Mouse (Mus musculus) stomach, embryonic 15.5 days (tissue): ENCODE data around the gene Clns1a. TPM values are rescaled to one million over a fixed set of nuclear protein-coding genes. Genes with fewer than 3 reads are reported as not detected.
A peak's percentile ranks its signal among the peaks of the same experiment; 100 is the strongest.

ENCODE experiments used
- ATAC-seq: fragments of 200-750 bp; cut with Nextera tagmentation; 2 replicates; pipeline ENCODE4 v1.8.0; 2017; ENCODE audit warnings: low read depth, moderate number of reproducible peaks, moderate TSS enrichment; ENCODE audit not compliant: insufficient read depth, low FRiP score
- H3K27ac ChIP-seq: fragments of 300-500 bp; sonication (generic); 2 replicates; pipeline ENCODE4 v1.5.1; 2015; ENCODE audit warnings: mild to moderate bottlenecking, inconsistent platforms
- H3K27me3 ChIP-seq: fragments of 300-500 bp; sonication (generic); replicated peaks from 2 replicates; pipeline ENCODE4 v1.6.1; 2015; ENCODE audit warnings: inconsistent platforms
- H3K36me3 ChIP-seq: fragments of 300-500 bp; sonication (generic); 2 replicates; pipeline ENCODE4 v1.6.1; 2015; ENCODE audit warnings: inconsistent platforms
- H3K4me1 ChIP-seq: fragments of 300-500 bp; sonication (generic); 2 replicates; pipeline ENCODE4 v1.6.1; 2015; ENCODE audit warnings: inconsistent platforms
- H3K4me2 ChIP-seq: fragments of 300-500 bp; sonication (generic); 2 replicates; pipeline ENCODE4 v1.6.1; 2015; ENCODE audit warnings: mild to moderate bottlenecking, inconsistent platforms
- H3K4me3 ChIP-seq: fragments of 300-500 bp; sonication (generic); replicated peaks from 2 replicates; pipeline ENCODE4 v1.5.1; 2015; ENCODE audit warnings: inconsistent platforms
- H3K9ac ChIP-seq: fragments of 300-500 bp; sonication (generic); 2 replicates; pipeline ENCODE4 v1.6.1; 2015; ENCODE audit warnings: inconsistent platforms
- H3K9me3 ChIP-seq: fragments of 300-500 bp; sonication (generic); 2 replicates; pipeline ENCODE4 v1.6.1; 2016; ENCODE audit warnings: inconsistent platforms
- WGBS: fragments of 180-500 bp; shearing (Covaris S2); methylation state at CpG from one replicate; pipeline ENCODE4 v1.1.7; 2015; 5-methylcytosine and 5-hydroxymethylcytosine counted together
- polyA plus RNA-seq: library from polyadenylated mRNA; unstranded; fragments of >200 nt; fragmentation: Nextera tagmentation; extraction: Ambion mirVana; gene quantifications from 2 replicates; pipeline ENCODE4 v1.2.1, GENCODE M21; 2015

The Clns1a gene
- polyA plus RNA-seq, 1 experiment from 2014 or later, result 152 TPM

DNA sequence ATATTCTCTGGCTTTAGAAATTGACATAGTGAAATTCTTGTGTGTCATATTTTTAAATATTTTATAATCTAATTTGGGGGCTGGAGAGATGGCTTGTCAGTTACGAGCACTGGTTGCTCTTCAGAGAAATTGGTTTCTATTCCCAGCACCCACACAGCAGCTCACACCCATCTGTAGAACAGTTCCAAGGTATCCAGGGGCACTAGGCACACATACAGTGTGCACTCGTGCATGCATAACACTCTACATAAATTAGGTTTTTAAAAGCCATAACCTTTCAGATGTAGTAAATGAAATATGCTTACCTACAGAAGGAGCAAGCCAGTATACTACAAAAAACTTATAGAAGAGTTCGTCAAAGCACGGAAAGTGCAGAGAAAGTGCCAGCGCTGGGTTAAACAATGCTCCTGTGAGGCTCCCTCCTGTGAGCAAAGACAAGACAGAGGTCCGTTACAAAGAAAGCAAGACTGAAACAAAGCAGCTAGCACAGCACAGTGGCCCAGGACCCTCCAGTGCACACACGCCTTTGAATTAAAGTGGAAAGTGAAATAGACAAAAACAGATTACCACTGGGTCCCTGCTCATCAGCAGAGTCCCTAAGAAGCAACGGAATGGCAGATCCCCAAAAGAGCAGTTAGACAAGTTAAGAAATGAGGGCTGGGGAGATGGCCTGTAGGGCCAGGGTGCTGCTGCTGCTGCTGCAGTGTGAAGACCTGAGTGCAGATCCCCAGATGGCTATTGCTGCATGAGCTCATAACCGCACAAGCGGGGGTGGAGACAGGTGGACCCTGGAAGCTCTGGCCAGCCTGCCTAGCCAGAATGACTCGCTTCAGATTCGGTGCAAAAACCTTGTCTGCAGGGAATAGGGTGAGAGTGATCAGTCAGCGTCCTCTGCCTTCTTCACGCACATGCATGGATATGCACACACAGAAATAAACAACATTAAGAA is 32.5 kb downstream of the Clns1a start:
- no peaks in the 10 kb centered on the region; the same call in 1 of the 2 replicates for H3K36me3 ChIP-seq
- H3K4me3 ChIP-seq, result no peak overlapping the region
- WGBS, result 74% methylated on average over 14 of the region's 14 CpGs
- no peaks in the 10 kb centered on the region for H3K4me1 ChIP-seq
- no peak overlapping the region for H3K4me2 ChIP-seq
- H3K9me3 ChIP-seq, result no peaks in the 10 kb centered on the region
- H3K9ac ChIP-seq, result no peak overlapping the region
- H3K27me3 ChIP-seq, result no peaks in the 10 kb centered on the region
- H3K27ac ChIP-seq, result no peak overlapping the region
- ATAC-seq, result no peak

DNA sequence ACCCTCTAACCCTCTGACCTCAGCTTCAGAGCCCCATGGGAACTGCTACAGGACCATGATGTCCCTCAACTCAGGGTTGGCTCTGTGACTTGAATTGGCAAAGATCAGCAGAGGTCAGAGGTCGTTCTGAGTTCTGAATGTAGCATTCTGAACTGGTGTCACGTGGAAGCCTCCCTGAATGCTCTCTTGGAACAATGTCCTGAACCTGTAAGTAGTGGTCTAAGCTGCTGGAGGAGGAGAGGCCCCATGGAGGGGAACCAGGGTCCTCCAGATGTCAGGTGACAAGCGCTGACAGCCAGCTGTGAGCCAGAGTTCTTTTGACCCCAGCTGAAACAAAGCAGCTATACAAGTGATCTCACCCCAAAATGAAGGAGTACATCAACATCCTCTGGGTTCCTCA is 34.0 kb downstream of the Clns1a start:
- H3K36me3 ChIP-seq, result no peaks in the 10 kb centered on the region; the same call in 1 of the 2 replicates
- no peaks in the 10 kb centered on the region for H3K27me3 ChIP-seq
- no peak overlapping the region for H3K4me3 ChIP-seq
- no peak overlapping the region for H3K27ac ChIP-seq
- WGBS, result 76% methylated on average over 3 of the region's 3 CpGs
- no peak overlapping the region for H3K4me2 ChIP-seq
- H3K9ac ChIP-seq, result no peak overlapping the region
- H3K4me1 ChIP-seq, result no peaks in the 10 kb centered on the region
- ATAC-seq, result no peak
- H3K9me3 ChIP-seq, result no peaks in the 10 kb centered on the region

DNA sequence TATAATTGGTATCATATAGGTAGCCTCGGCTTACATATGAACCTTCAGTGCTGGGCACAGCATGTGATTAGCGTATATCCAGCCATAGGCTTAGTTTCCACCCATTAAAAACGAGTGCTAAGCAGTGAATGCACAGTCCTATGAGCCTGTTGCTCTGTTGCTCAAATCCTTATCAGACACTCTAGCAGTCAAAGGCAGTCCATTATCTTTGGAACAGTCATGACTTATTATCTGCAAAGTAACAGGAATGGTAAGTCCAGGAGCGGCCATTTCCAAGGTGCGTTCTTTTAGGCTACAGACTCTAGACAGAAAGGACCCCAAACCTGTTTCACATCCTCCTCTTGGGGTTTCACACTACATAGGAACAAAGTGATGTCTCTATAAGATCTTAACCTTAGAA is 37.2 kb downstream of the Clns1a start:
- Histone ChIP-seq H3K4me2 (no peak overlapping the region), H3K4me1 (no peaks in the 10 kb centered on the region), H3K9ac (no peak overlapping the region), H3K9me3 (no peaks in the 10 kb centered on the region), H3K4me3 (no peak overlapping the region), H3K36me3 (no peaks in the 10 kb centered on the region), H3K27me3 (no peaks in the 10 kb centered on the region), H3K27ac (no peak overlapping the region)
- ATAC-seq, result no peak
- 78% methylated on average over 5 of the region's 5 CpGs for WGBS

DNA sequence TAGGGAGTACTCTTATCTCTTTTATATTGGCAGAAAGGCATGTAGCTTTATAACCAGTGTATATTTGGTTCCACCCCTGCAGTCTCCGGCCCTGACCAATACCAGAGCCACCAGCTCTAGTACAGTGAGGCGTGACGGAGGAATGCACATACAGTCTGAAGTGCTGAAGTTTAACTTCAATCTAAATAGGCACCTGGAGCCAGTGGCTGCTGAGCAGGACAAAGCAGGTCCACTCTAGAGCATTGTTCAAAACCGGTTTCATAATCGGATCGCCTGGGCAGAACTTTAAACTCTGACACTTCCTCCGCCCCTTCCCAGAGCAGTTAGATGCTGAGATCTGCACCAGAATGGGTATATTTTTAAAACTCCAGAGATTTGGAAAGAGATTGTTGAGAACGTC is 38.6 kb downstream of the Clns1a start:
- no peaks in the 10 kb centered on the region for H3K36me3 ChIP-seq
- no peaks in the 10 kb centered on the region for H3K27me3 ChIP-seq
- H3K4me3 ChIP-seq, result no peak overlapping the region
- no peaks in the 10 kb centered on the region for H3K9me3 ChIP-seq
- no peak overlapping the region for H3K4me2 ChIP-seq
- H3K9ac ChIP-seq, result no peak overlapping the region
- WGBS, result 78% methylated on average over 8 of the region's 8 CpGs
- H3K4me1 ChIP-seq, result no peaks in the 10 kb centered on the region
- H3K27ac ChIP-seq, result no peak overlapping the region
- no peak for ATAC-seq

DNA sequence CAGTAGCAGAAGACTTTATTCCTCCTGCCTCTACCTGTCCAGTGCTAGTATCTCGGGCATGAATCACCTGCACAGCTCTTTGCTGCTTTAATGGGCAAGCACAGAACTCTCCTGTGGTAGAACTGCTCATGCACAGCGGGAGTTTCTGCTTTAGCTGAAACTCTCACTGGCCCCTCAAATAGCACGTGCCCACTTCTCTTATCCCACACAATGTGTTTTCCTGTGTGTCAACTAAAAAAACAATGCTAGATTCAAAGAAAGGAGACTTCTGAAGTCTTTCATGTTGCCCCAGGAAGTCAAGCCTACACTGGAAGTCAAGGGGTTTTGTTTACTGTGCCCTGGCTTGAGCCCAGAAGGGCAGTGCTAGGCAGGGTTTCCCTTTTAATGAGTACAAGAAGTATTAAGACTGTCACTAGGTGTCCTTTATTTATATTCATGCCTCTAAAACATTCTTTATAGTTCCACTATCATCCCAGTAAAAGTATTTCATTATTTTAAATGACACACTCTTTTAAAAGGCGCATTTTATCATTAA is 39.5 kb downstream of the Clns1a start:
- whole genome bisulfite sequencing, result 55% methylated on average over 4 of the region's 4 CpGs
- Histone ChIP-seq H3K27me3 (no peaks in the 10 kb centered on the region), H3K9me3 (no peaks in the 10 kb centered on the region), H3K4me1 (no peaks in the 10 kb centered on the region), H3K4me3 (no peak overlapping the region), H3K4me2 (0 out of 2 replicates have a peak overlapping the region, but pooled peaks have one; percentile 11), H3K36me3 (no peaks in the 10 kb centered on the region), H3K9ac (no peak overlapping the region), H3K27ac (no peak overlapping the region)
- no peak for ATAC-seq

DNA sequence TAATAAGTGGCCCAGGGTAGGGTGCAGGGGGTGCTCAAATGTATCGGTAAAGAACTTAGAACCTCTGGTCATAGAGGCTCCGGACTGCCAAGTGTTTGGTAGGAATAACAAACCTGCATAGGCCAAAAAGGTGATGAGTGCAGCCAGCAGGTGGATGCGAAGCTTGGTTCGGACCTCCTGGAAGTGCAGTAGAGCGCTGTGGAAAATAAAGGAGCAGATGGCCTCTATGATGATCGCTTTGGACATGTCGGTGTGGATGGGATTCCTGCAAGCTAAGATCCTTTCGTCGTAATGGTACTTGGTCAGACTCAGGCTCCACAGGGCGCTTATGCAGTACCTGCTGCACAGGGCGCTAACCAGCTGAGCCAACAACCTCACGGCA is 40.8 kb downstream of the Clns1a start:
- ATAC-seq, result peak; percentile 1; the same call in 1 of the 2 replicates
- Histone ChIP-seq H3K4me1 (no peaks in the 10 kb centered on the region), H3K9ac (peak overlapping the region; percentile 43), H3K4me3 (peak overlapping the region; percentile 67), H3K4me2 (peak overlapping the region; percentile 84), H3K9me3 (no peaks in the 10 kb centered on the region), H3K27me3 (no peaks in the 10 kb centered on the region), H3K27ac (no peak overlapping the region), H3K36me3 (no peaks in the 10 kb centered on the region)
- 6% methylated on average over 12 of the region's 12 CpGs for WGBS

DNA sequence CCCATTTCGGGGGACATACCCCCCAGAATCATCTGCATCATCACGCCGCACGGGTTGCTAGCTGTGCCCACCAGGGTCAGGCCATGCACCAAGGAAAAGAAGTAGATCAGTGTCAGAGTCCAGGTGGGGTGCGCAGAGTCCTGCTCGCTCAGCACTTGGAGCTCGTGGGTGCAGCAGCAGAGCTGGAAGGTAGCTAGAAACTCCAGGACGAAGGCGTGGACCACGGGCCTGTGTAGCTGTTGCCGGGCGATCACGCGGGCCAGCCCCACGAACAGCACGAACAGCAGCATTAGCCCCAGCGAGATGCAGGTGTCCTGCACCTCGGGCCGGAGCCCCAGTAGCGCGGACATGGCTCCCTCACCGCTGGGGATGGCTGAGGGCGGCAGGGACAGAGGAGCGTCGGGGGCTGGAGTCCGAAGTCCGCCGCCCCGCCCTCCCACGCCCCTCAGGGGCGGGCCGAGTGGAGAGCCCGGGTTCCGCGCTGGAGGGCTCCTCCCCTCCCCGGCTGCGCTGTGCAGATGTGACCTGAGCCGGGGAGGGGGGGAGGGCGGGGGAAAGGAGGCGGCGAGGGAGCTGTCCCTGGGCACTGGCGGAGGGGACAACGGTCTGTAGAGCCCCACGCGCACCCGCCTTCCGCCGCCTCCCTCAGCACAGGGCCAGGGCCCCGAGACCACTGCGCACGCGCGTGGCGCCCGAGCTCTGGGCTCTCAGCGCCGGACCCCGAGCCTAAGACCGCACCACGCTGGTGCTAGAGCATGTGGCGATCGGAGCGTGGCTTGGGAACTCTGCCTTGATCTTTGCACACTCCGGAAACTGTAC is 41.4 kb downstream of the Clns1a start, which contains the start of gene Aqp11:
Gene Aqp11, minus strand, starts transcription at position 652 of the 819 bp plus-strand sequence.
- under 1% methylated on average over 56 of the region's 64 CpGs for WGBS
- H3K27ac ChIP-seq, result peak within 1 kb of the TSS; percentile 18; the same call in 1 of the 2 replicates
- ATAC-seq, result peak; percentile 96

DNA sequence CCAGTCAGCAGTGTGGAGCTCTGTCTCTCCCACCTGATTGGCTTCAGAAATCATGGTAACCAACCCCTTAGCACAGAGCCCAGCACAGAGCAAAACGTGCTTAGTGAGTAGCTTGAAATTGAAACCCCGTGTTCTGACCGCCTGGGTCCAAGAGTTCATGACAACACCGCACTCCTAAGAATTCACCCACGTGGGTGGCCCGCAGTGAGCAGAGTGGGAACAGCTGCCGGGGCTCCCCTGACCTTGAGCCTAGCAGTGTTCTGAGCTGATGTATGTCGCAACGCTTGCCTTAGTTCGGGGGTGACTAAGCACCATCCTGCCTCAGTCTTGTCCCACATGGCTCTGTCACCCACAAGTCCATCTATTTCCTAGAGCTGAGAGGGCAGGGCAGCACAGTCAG is 44.5 kb downstream of the Clns1a start:
- no peaks in the 10 kb centered on the region for H3K4me1 ChIP-seq
- whole genome bisulfite sequencing, result 50% methylated on average over 10 of the region's 10 CpGs
- H3K9me3 ChIP-seq, result no peaks in the 10 kb centered on the region
- no peak overlapping the region for H3K27ac ChIP-seq
- no peak overlapping the region for H3K4me3 ChIP-seq
- H3K36me3 ChIP-seq, result no peaks in the 10 kb centered on the region
- ATAC-seq, result no peak; the same call in 1 of the 2 replicates
- H3K4me2 ChIP-seq, result no peak overlapping the region
- no peaks in the 10 kb centered on the region for H3K27me3 ChIP-seq
- no peak overlapping the region for H3K9ac ChIP-seq

More for the DNA sequence above, 41.4 kb downstream of the Clns1a start, which contains the start of gene Aqp11:
- Histone ChIP-seq H3K4me2 (peak within 1 kb of the TSS; percentile 84), H3K4me3 (peak within 1 kb of the TSS; percentile 67), H3K4me1 (no peaks in the 10 kb centered on the region), H3K27me3 (no peaks in the 10 kb centered on the region), H3K36me3 (no peaks in the 10 kb centered on the region), H3K9ac (peak within 1 kb of the TSS; percentile 43), H3K9me3 (no peaks in the 10 kb centered on the region)

DNA sequence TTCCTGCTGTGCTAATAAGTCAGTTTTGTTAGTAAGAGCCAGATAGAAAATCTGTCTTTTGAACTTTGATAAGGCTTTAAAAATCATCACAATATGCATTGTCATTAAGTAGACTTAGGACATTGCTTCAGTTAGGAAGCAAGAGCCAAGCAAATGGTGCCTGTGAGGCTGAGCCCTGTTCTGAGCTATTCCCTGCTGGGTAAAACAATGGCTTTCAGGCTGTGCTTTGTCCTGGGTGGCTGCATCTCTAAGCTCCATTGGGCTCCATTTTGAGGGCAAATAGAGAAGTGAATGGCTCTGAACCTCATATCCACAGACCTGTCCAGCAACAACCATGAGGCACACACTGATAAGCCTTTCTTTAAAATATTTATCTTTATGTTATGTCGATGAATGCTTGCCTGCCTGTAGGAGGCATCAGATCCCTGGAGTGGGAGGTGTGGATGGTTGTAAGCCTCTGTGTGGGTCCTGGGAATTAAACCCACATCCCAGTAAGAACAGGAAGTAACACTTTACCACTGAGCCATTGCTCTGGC is 45.4 kb downstream of the Clns1a start:
- no peak for ATAC-seq
- Histone ChIP-seq H3K36me3 (no peaks in the 10 kb centered on the region), H3K9ac (no peak overlapping the region), H3K9me3 (no peaks in the 10 kb centered on the region), H3K4me2 (no peak overlapping the region), H3K27me3 (no peaks in the 10 kb centered on the region), H3K4me1 (no peaks in the 10 kb centered on the region), H3K4me3 (no peak overlapping the region), H3K27ac (no peak overlapping the region)
- WGBS, result 30% methylated on average over 1 of the region's 1 CpGs

DNA sequence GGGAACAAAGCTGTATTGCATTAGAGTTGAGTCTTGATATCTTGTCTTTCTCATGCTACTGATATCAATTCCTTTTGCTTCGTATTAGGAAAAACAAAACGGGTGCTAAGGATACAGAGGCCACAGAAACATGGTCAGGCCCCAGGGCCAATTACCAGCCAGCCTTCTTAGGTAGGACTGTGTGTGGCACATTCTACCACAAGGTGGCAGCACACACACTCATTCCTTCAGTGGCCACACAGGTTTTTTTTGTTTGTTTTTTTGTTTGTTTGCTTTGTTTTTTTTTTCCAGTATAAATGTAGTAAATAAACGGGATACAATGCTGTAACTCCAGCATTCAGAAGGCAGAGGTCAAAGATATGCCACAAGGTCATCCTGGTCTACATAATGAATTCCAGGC is 48.9 kb downstream of the Clns1a start:
- Histone ChIP-seq H3K9ac (no peak overlapping the region), H3K36me3 (no peaks in the 10 kb centered on the region), H3K4me2 (no peak overlapping the region), H3K4me3 (no peak overlapping the region), H3K27me3 (no peaks in the 10 kb centered on the region), H3K27ac (no peak overlapping the region), H3K9me3 (no peaks in the 10 kb centered on the region), H3K4me1 (peaks cover 3% of the 10 kb centered on the region; the same call in 1 of the 2 replicates)
- 15% methylated on average over 3 of the region's 3 CpGs for WGBS
- no peak for ATAC-seq

DNA sequence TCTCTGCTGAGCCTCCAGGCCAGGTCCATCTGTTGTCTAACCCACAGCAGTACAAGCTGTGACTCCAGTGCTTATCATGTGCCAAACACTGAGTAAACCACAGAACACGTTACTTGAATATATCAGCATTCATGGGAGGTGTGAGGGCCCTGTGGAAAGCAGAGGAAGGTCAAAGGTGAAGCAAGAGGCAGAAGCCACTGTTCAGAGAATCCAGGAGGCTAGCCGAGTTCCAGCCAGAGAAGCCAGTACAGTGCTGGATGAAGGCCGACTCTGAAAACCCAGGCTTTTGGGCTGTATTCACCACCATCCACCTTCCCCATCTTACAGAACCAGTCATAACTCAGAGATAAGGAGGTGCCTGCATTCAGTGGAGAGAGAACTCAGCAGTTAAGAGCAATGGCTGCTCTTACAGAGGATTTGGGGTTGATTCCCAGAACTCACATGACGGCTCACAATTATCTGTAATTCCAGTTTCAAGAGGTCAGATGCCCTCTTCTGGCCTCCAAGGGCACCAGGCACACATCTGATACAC is 50.8 kb downstream of the Clns1a start:
- Histone ChIP-seq H3K4me3 (no peak overlapping the region), H3K27me3 (no peaks in the 10 kb centered on the region), H3K9me3 (no peaks in the 10 kb centered on the region), H3K4me2 (no peak overlapping the region), H3K27ac (no peak overlapping the region), H3K36me3 (no peaks in the 10 kb centered on the region), H3K4me1 (peaks cover 3% of the 10 kb centered on the region; the same call in 1 of the 2 replicates), H3K9ac (no peak overlapping the region)
- peak; percentile 70; the same call in 1 of the 2 replicates for ATAC-seq
- 63% methylated on average over 4 of the region's 4 CpGs for WGBS
